ENCODE assay signal across 19 mouse cellular contexts in the genomic region with DNA sequence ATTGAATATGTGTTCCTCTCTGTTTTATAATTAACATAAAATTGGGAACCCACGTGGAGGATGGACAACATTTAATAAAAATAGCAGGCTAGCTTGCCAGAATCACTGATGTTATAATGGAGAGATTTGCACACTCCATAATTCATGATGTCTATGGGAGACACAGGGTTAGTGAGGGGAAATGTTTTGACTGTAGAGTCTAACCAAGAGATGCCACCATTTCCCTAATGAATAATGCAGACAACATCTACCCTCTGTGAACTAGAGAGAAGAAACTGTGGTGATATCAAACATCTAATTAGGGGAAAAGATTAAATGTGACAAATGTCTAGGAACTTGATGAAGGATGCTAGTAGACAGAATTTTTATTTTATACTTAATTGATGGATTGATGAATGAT.
DNase-seq lines count a peak whose midpoint lies in the region; ATAC-seq and TF ChIP-seq lines count a peak whose summit lies in the region.
"Had no signal": no experiment of that assay in that cellular context is flagged by ENCODE, and none has a peak within 500 bp of the region (broad histone marks: within the 10 kb centered on the region; RNA-seq: fewer than 3 reads in every experiment).

No protein-coding gene starts in this region.

- no peak for TF ChIP-seq CTCF in forebrain, postnatal 0 days (IDR thresholded peaks at IDR 0.05; ENCODE audit: low read depth)

- 54% methylated on average over 1 of the region's 1 CpGs for WGBS in forebrain, embryonic 12.5 days
- WGBS in forebrain, embryonic 10.5 days, result 74% methylated on average over 1 of the region's 1 CpGs
- 37% methylated on average over 1 of the region's 1 CpGs for WGBS in midbrain, embryonic 14.5 days
- 47% methylated on average over 1 of the region's 1 CpGs for WGBS in midbrain, embryonic 16.5 days
- 39% methylated on average over 1 of the region's 1 CpGs for WGBS in forebrain, embryonic 15.5 days
- 21% methylated on average over 1 of the region's 1 CpGs for WGBS in forebrain, postnatal 0 days

- no peaks in the 10 kb centered on the region for H3K4me1 ChIP-seq in forebrain, embryonic 12.5 days
- H3K4me1 ChIP-seq in forebrain, embryonic 10.5 days, result no peaks in the 10 kb centered on the region
- H3K4me1 ChIP-seq in midbrain, embryonic 14.5 days (ENCODE audit: control insufficient read depth, insufficient read depth, low read length), result no peaks in the 10 kb centered on the region
- no peaks in the 10 kb centered on the region for H3K4me1 ChIP-seq in midbrain, embryonic 16.5 days (ENCODE audit: control insufficient read depth, insufficient read depth, low read length)
- H3K4me1 ChIP-seq in forebrain, embryonic 15.5 days, result no peaks in the 10 kb centered on the region
- no peaks in the 10 kb centered on the region for H3K4me1 ChIP-seq in forebrain, postnatal 0 days (ENCODE audit: insufficient read depth)
- H3K4me1 ChIP-seq: embryonic facial prominence, embryonic 10.5 days; embryonic facial prominence, embryonic 12.5 days had no signal

- H3K27ac ChIP-seq in forebrain, embryonic 12.5 days, result no peak overlapping the region
- H3K27ac ChIP-seq in forebrain, embryonic 10.5 days, result no peak overlapping the region
- H3K27ac ChIP-seq in midbrain, embryonic 14.5 days (replicated peaks; ENCODE audit: low read depth, low read length), result no peak overlapping the region
- H3K27ac ChIP-seq in midbrain, embryonic 16.5 days (ENCODE audit: low read length), result no peak overlapping the region
- no peak overlapping the region for H3K27ac ChIP-seq in forebrain, embryonic 15.5 days (replicated peaks)
- no peak overlapping the region for H3K27ac ChIP-seq in forebrain, postnatal 0 days (ENCODE audit: low read depth, low read length)
- H3K27ac ChIP-seq: embryonic facial prominence, embryonic 10.5 days; embryonic facial prominence, embryonic 12.5 days had no signal

- H3K9me3 ChIP-seq in forebrain, embryonic 12.5 days, result no peaks in the 10 kb centered on the region
- no peaks in the 10 kb centered on the region for H3K9me3 ChIP-seq in forebrain, embryonic 10.5 days
- H3K9me3 ChIP-seq in midbrain, embryonic 14.5 days (ENCODE audit: control insufficient read depth, low read length), result no peaks in the 10 kb centered on the region
- H3K9me3 ChIP-seq in midbrain, embryonic 16.5 days (replicated peaks; ENCODE audit: control insufficient read depth, low read length, poor library complexity, severe bottlenecking), result no peaks in the 10 kb centered on the region
- no peaks in the 10 kb centered on the region for H3K9me3 ChIP-seq in forebrain, embryonic 15.5 days
- no peaks in the 10 kb centered on the region for H3K9me3 ChIP-seq in forebrain, postnatal 0 days (ENCODE audit: low read length)
- H3K9me3 ChIP-seq: embryonic facial prominence, embryonic 10.5 days; embryonic facial prominence, embryonic 12.5 days had no signal

- no peak overlapping the region for H3K4me3 ChIP-seq in forebrain, embryonic 12.5 days (replicated peaks)
- H3K4me3 ChIP-seq in forebrain, embryonic 10.5 days, result no peak overlapping the region
- no peak overlapping the region for H3K4me3 ChIP-seq in midbrain, embryonic 14.5 days (replicated peaks; ENCODE audit: low read depth, low read length)
- H3K4me3 ChIP-seq in midbrain, embryonic 16.5 days (ENCODE audit: low read depth, low read length), result no peak overlapping the region
- no peak overlapping the region for H3K4me3 ChIP-seq in forebrain, embryonic 15.5 days
- no peak overlapping the region for H3K4me3 ChIP-seq in forebrain, postnatal 0 days (ENCODE audit: low read depth, low read length)
- H3K4me3 ChIP-seq: embryonic facial prominence, embryonic 10.5 days; embryonic facial prominence, embryonic 12.5 days had no signal

- no peak overlapping the region for H3K4me2 ChIP-seq in forebrain, embryonic 12.5 days
- H3K4me2 ChIP-seq in midbrain, embryonic 14.5 days (ENCODE audit: low read length), result no peak overlapping the region
- H3K4me2 ChIP-seq in midbrain, embryonic 16.5 days (ENCODE audit: low read length), result no peak overlapping the region
- H3K4me2 ChIP-seq in forebrain, embryonic 15.5 days (replicated peaks), result no peak overlapping the region
- no peak overlapping the region for H3K4me2 ChIP-seq in forebrain, postnatal 0 days (ENCODE audit: low read depth)
- H3K4me2 ChIP-seq: embryonic facial prominence, embryonic 12.5 days had no signal

- H3K36me3 ChIP-seq in forebrain, embryonic 12.5 days (replicated peaks), result no peaks in the 10 kb centered on the region
- no peaks in the 10 kb centered on the region for H3K36me3 ChIP-seq in forebrain, embryonic 10.5 days (replicated peaks)
- no peaks in the 10 kb centered on the region for H3K36me3 ChIP-seq in midbrain, embryonic 14.5 days (ENCODE audit: control insufficient read depth, insufficient read depth, low read length)
- H3K36me3 ChIP-seq in midbrain, embryonic 16.5 days (ENCODE audit: control insufficient read depth, insufficient read depth, low read length), result no peaks in the 10 kb centered on the region
- no peaks in the 10 kb centered on the region for H3K36me3 ChIP-seq in forebrain, embryonic 15.5 days
- no peaks in the 10 kb centered on the region for H3K36me3 ChIP-seq in forebrain, postnatal 0 days (ENCODE audit: insufficient read depth)
- H3K36me3 ChIP-seq: embryonic facial prominence, embryonic 10.5 days; embryonic facial prominence, embryonic 12.5 days had no signal

- no peak overlapping the region for H3K9ac ChIP-seq in forebrain, embryonic 12.5 days
- no peak overlapping the region for H3K9ac ChIP-seq in midbrain, embryonic 14.5 days (replicated peaks; ENCODE audit: low read length)
- no peak overlapping the region for H3K9ac ChIP-seq in midbrain, embryonic 16.5 days (ENCODE audit: low read depth, low read length)
- H3K9ac ChIP-seq in forebrain, embryonic 15.5 days (replicated peaks), result no peak overlapping the region
- H3K9ac ChIP-seq in forebrain, postnatal 0 days, result no peak overlapping the region
- H3K9ac ChIP-seq: embryonic facial prominence, embryonic 12.5 days had no signal

- peak; percentile 65; the same call in 1 of the 2 replicates for ATAC-seq in forebrain, embryonic 12.5 days (ENCODE audit: low FRiP score)
- ATAC-seq in midbrain, embryonic 14.5 days (ENCODE audit: low FRiP score, low TSS enrichment), result no peak
- no peak; the same call in 1 of the 2 replicates for ATAC-seq in midbrain, embryonic 16.5 days
- peak; percentile 80 for ATAC-seq in forebrain, embryonic 15.5 days (replicated peaks)
- ATAC-seq in forebrain, postnatal 0 days, result peak; percentile 65; the same call in 1 of the 2 replicates
- no peak for ATAC-seq in CD4-positive, CD25-positive, alpha-beta regulatory T cell, adult 4 months

- DNase-seq in forebrain, embryonic 10.5 days (ENCODE audit: extremely low spot score, low spot score), result no peak
- DNase-seq in midbrain, embryonic 14.5 days, result peak; percentile 20
- peak; percentile 3 for DNase-seq in forebrain, postnatal 0 days
- DNase-seq in heart, postnatal 10 days, result no peak
- DNase-seq: adrenal gland, adult 2 months; adrenal gland, postnatal 10 days; adrenal gland, postnatal 25 days; B cell, adult 2 months; cerebellum, adult 11-12 months; cerebellum, adult 2 months; cerebellum, adult 9-10 months; cerebellum, postnatal 10 days; cerebellum, postnatal 25 days had no signal

- intact Hi-C loops in heart, postnatal 10 days (cut with DNase I), result no loop called here

- no peaks in the 10 kb centered on the region for H3K27me3 ChIP-seq in forebrain, embryonic 12.5 days
- H3K27me3 ChIP-seq in forebrain, embryonic 10.5 days (ENCODE audit: poor library complexity, severe bottlenecking), result no peaks in the 10 kb centered on the region
- no peaks in the 10 kb centered on the region for H3K27me3 ChIP-seq in midbrain, embryonic 14.5 days (ENCODE audit: control insufficient read depth, insufficient read depth, low read length)
- H3K27me3 ChIP-seq in midbrain, embryonic 16.5 days (ENCODE audit: control insufficient read depth, insufficient read depth, low read depth, low read length), result no peaks in the 10 kb centered on the region
- no peaks in the 10 kb centered on the region for H3K27me3 ChIP-seq in forebrain, embryonic 15.5 days
- H3K27me3 ChIP-seq in forebrain, postnatal 0 days (ENCODE audit: insufficient read depth, low read length), result no peaks in the 10 kb centered on the region
- H3K27me3 ChIP-seq: embryonic facial prominence, embryonic 12.5 days had no signal

Comparison
In these comparisons a context has a peak if more than half of its experiments do, and no peak if none do; other contexts are left out.
1. DNase-seq: peak in midbrain, embryonic 14.5 days (single experiment) and forebrain, postnatal 0 days (single experiment); none in forebrain, embryonic 10.5 days (single experiment) and heart, postnatal 10 days (0 of 2).
2. ATAC-seq: peak in forebrain, embryonic 12.5 days (single experiment), forebrain, embryonic 15.5 days (single experiment) and forebrain, postnatal 0 days (single experiment); none in midbrain, embryonic 14.5 days (single experiment), midbrain, embryonic 16.5 days (single experiment) and CD4-positive, CD25-positive, alpha-beta regulatory T cell, adult 4 months (single experiment).